Mouse (Mus musculus) megakaryocyte, embryonic 14.5 days (primary cell): ENCODE results near the gene Scyl1.

Experiments used
- FLI1 ChIP-seq: IDR thresholded peaks from 2 replicates; pipeline ENCODE4 v1.6.1; 2012; ENCODE audit warnings: low read length, inconsistent platforms, mixed read lengths
- GATA1 ChIP-seq: IDR thresholded peaks from 3 replicates; pipeline ENCODE4 v1.6.1; 2012; ENCODE audit warnings: mixed read lengths, low read length, inconsistent platforms, borderline replicate concordance

DNA sequence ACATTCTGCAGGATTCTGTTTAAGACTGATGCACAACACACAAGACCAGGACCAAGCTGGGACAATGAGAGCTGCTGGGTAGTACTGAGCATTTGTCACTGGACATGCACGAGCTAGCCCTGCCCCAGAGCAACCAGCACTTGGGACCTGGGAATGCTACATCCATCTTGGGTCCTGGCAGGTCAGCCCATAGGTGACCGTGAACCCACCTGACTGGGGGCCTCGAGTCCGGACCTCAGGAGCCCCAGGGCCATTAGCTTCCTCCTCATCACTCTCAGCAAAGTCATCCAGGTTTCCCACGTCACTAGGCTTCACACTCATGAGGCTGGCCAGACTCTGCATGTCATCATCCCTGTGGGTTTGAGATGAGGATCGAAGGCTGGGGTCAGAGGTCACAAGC is 50.0 kb downstream of the Scyl1 start:
- TF ChIP-seq GATA1, result no peak
- no peak for TF ChIP-seq FLI1
